Mouse (Mus musculus) hindbrain, embryonic 13.5 days (tissue): ENCODE results near the gene Spata45. TPM values are rescaled to one million over a fixed set of nuclear protein-coding genes. Genes with fewer than 3 reads are reported as not detected.

Experiments
- ATAC-seq: fragments of 200-750 bp; cut with Nextera tagmentation; 2 replicates; pipeline ENCODE4 v1.8.0; 2017; ENCODE audit warnings: moderate TSS enrichment; ENCODE audit not compliant: low FRiP score
- H3K27ac ChIP-seq: fragments of 300-500 bp; sonication (generic); 2 replicates; pipeline ENCODE4 v1.5.1; 2015; ENCODE audit warnings: inconsistent platforms, mild to moderate bottlenecking, moderate library complexity
- H3K27me3 ChIP-seq: fragments of 300-500 bp; sonication (generic); 2 replicates; pipeline ENCODE4 v1.6.1; 2015; ENCODE audit warnings: mild to moderate bottlenecking, inconsistent platforms
- H3K36me3 ChIP-seq: fragments of 300-500 bp; sonication (generic); 2 replicates; pipeline ENCODE4 v1.6.1; 2015; ENCODE audit warnings: mild to moderate bottlenecking, inconsistent platforms
- H3K4me1 ChIP-seq: fragments of 300-500 bp; sonication (generic); replicated peaks from 2 replicates; pipeline ENCODE4 v1.6.1; 2015; ENCODE audit warnings: inconsistent platforms
- H3K4me2 ChIP-seq: fragments of 300-500 bp; sonication (generic); 2 replicates; pipeline ENCODE4 v1.6.1; 2015; ENCODE audit warnings: inconsistent platforms, mild to moderate bottlenecking, moderate library complexity
- H3K4me3 ChIP-seq: fragments of 300-500 bp; sonication (generic); 2 replicates; pipeline ENCODE4 v1.5.1; 2015; ENCODE audit warnings: mild to moderate bottlenecking, inconsistent platforms
- H3K9ac ChIP-seq: fragments of 300-500 bp; sonication (generic); 2 replicates; pipeline ENCODE4 v1.6.1; 2015; ENCODE audit warnings: mild to moderate bottlenecking, inconsistent platforms
- H3K9me3 ChIP-seq: fragments of 300-500 bp; sonication (generic); 2 replicates; pipeline ENCODE4 v1.6.1; 2016; ENCODE audit warnings: inconsistent platforms
- WGBS: fragments of 180-500 bp; shearing (Covaris S2); methylation state at CpG from one replicate; pipeline ENCODE4 v1.1.7; 2015; 5-methylcytosine and 5-hydroxymethylcytosine counted together
- polyA plus RNA-seq: library from polyadenylated mRNA; unstranded; fragments of >200 nt; fragmentation: Nextera tagmentation; extraction: Ambion mirVana; gene quantifications from 2 replicates; pipeline ENCODE4 v1.2.1, GENCODE M21; 2015

Gene Spata45
- polyA plus RNA-seq, 1 experiment from 2014 or later: not detected

GRCm38 (mm10) chr1:191092050-191092449 lies 55.6 kb downstream of the Spata45 start:
- H3K9me3 ChIP-seq: no peaks in the 10 kb centered on the region
- no peak overlapping the region for H3K4me2 ChIP-seq
- H3K27me3 ChIP-seq: peaks cover 13% of the 10 kb centered on the region
- H3K4me3 ChIP-seq: no peak overlapping the region
- WGBS: 87% methylated on average over 8 of the region's 8 CpGs
- H3K27ac ChIP-seq: no peak overlapping the region
- H3K9ac ChIP-seq: no peak overlapping the region
- no peaks in the 10 kb centered on the region for H3K36me3 ChIP-seq
- no peak for ATAC-seq
- H3K4me1 ChIP-seq: 0 out of 2 replicates have a peak, but pooled peaks cover 1% of the 10 kb centered on the region

Other genes with a start within 250 kb of the Spata45 start
- gene Rps6kc1, start 124.9 kb upstream of the Spata45 start, polyA plus RNA-seq: 28.6 and 29.5 TPM in 2 replicates
- 55.4 and 57.0 TPM in 2 replicates for gene Angel2, start 111.5 kb upstream of the Spata45 start, polyA plus RNA-seq
- gene Vash2, start 57.3 kb upstream of the Spata45 start, polyA plus RNA-seq: 92.4 and 94.1 TPM in 2 replicates
- 5.6 and 8.3 TPM in 2 replicates for gene Flvcr1, start 10.5 kb upstream of the Spata45 start, polyA plus RNA-seq
- gene Tatdn3, start 26.3 kb downstream of the Spata45 start, polyA plus RNA-seq: 14.1 and 14.5 TPM in 2 replicates
- gene Nsl1, start 26.4 kb downstream of the Spata45 start, polyA plus RNA-seq: 5.0 and 5.7 TPM in 2 replicates
- 1.4 and 2.5 TPM in 2 replicates for gene Batf3, start 61.2 kb downstream of the Spata45 start, polyA plus RNA-seq
- gene Fam71a, start 128.2 kb downstream of the Spata45 start, polyA plus RNA-seq: not detected in 2 replicates
- gene Atf3, start 181.4 kb downstream of the Spata45 start, polyA plus RNA-seq: 1.2 and 1.5 TPM in 2 replicates